Mouse (Mus musculus): Measurements from ENCODE around the gene Rgcc.

DNA sequence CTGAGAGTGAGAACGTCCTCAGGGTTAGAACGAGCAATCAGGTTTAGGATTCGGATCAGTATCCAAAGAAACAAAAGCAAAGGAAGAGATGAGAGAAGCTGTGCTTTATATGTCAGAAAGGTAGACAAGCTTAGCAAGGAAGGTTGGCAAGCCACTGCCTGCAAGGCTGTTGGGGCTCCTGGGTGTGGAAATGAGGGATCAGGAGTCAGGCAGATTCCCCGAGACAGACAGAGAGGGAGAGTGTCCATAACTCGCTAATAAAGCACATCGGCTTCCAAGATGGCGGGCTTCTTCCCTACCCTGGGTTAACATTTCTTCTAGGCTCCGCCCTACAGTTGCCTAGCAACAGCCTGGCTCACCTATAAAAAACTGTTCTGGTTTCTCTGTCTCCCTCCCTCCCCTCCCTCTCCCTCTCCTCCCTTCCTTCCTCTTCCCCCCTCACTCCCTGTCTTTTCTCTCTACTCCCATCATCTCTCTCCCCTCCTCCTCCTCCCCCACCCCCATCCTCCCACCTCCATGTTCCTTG lies 25.5 kb downstream of the Rgcc start:
- TF ChIP-seq CTCF (IDR thresholded peaks at IDR 0.05): no peak
- no peak for TF ChIP-seq EP300 (IDR thresholded peaks at IDR 0.05)

Measured in lung, postnatal 0 days (tissue).